Mouse (Mus musculus): ENCODE data around the gene Prtg. TPM values are rescaled to one million over a fixed set of nuclear protein-coding genes. Genes with fewer than 3 reads are reported as not detected.

The Prtg gene
- total RNA-seq, 1 experiment from 2014 or later: not detected

DNA sequence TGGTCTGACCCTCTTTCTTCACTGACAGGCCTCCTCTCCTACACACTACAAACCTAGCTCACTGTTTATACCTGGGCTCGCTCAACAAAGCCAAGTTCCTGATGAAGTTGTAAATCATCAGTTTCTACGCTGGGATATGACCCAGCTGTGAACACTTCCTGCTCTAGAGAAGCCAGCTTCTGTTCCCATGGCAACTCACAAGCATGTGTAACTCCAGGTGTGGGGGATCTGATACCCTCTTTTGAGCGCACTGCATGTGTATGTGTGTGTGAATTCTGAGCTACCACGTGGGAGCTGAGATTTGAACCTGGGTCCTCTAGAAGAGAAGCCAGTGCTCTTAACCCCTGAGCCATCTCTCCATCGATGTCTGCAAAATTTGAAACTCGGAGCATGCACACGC, 142.9 kb downstream of the Prtg start:
- no peak for ATAC-seq (ENCODE audit: extremely low read depth, insufficient number of reproducible peaks, low FRiP score, poor library complexity, severe bottlenecking)

DNA sequence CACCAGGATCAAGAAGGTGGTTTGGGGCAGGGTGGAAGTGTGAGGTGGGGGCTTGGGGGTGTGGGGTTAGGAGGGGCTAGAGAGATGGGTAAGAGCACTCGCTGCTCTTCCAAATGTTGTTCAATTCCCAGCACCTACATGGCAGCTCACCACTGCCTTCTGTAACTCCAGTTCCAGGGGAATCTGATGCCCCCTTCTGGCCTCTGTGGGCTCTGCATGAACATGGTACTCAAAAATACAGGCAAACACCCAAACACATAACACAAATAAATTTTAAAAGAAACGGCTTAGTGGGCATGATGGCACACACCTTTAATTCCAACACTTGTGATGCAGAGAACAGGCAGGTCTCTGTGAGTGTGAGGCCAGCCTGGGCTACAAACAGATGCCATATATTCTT, 148.1 kb downstream of the Prtg start:
- no peak for ATAC-seq (ENCODE audit: extremely low read depth, insufficient number of reproducible peaks, low FRiP score, poor library complexity, severe bottlenecking)

DNA sequence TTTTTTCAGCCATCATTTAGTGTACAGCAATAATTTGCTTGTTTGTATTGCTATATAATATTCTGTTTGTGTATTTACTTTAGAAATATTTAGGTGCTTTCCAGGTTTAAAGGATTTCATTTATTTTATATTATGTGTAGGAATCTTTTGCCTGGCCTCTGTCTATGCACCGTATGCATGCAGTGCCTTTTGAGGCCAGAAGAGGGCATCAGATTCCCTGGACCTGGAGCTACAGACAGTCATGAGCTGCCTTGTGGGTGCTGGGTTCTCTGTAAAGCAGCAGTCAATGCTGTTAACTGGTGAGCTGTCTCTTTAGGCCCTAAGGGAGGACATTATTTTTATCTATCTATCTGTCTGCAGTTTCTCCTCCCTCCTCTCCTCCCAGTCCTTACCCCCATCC, 148.9 kb downstream of the Prtg start:
- ATAC-seq (ENCODE audit: extremely low read depth, insufficient number of reproducible peaks, low FRiP score, poor library complexity, severe bottlenecking): peak; percentile 70; the same call in 1 of the 2 replicates

DNA sequence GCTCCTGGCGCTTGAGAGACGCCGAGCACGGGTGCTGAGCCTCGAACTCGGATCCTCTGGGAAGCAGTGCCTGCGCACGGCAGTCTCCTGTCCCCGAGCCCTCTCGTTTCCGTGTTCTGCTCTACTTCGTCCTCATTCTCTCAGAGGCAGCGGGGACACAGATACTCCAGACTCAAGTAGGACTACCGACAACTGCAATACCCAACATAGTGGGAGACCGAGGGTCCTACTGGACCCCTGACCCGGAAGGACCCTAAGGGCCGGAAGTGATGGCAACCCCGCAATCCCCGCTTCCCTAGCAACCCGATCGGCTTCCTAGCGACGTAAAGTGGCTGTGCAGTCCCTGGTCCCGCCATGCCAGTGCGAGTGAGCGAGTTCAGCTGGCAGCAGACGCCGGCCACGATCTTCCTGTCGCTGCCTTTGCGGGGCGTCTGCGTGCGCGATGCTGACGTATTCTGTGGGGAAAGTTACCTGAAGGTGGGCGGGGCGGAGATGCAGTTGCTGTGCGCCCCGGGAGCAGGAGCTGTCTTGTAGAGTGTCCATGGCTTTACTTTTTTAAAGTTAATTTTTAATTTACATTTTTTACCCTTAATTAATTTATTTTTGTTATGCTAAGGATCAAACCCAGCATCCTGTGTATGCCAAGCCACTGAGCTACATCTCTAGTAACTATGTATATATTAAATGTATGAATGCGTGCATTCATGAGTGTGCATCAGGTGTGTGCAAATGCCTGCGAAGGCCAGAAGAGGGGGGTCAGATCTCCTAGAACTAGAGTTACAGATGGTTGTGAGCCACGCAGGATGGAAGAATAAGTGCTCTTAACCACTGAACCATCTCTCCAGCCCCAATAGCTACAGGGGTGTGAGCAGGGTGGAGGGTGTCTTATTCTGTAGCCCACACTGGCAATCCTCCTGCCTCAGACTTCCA, 152.1 kb downstream of the Prtg start, which contains the start of the genes Dyx1c1 and Gm44503:
TSS of gene Dyx1c1 (plus strand) at position 265 of the 930 bp plus-strand sequence.
TSS of gene Gm44503 (plus strand) at position 332 of the 930 bp plus-strand sequence.
- peak; percentile 82 for ATAC-seq (ENCODE audit: extremely low read depth, insufficient number of reproducible peaks, low FRiP score, poor library complexity, severe bottlenecking)

DNA sequence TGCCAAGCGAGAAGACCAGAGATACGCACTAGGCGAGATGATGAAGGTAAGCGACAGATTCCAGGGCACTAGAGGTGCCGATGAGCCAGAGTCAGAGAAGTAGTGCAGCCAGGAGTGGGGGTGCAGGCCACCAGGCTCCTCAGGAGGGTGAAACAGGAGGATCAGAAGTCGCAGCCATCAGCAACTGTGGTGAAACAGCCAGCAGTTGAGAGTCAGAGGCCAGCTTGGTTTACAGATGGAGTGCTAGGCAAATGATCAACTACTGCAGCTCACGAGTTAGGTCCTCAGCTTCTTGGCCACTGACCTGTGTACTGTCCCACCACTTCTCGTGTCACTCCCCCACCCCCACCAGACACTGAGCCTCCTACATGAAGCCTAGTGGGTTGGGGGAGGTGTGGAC, 154.7 kb downstream of the Prtg start:
- ATAC-seq (ENCODE audit: extremely low read depth, insufficient number of reproducible peaks, low FRiP score, poor library complexity, severe bottlenecking): no peak

DNA sequence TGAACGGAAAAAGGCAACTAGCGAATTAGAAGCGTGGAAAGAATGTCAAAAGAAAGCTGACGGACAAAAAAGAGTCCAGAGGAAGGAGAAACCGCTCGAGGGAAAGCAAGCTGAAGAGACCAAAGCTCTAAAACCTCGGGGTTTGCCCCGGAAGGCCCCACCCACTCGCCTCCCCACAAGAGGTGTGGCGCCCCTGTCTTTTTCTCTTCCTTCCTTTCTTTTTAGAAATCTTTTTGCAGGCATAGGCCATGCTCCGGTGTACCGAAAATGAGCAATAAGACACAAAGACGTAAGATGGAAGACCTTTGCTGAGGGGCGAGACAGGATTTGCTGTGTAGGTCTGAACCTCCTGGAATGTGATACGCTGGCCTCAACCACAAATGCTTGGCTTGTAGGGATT, 155.3 kb downstream of the Prtg start:
- no peak for ATAC-seq (ENCODE audit: extremely low read depth, insufficient number of reproducible peaks, low FRiP score, poor library complexity, severe bottlenecking)

Other genes with a start within 250 kb of the Prtg start
- 26.4 and 36.0 TPM in 2 replicates for gene Nedd4, start 144.5 kb upstream of the Prtg start, total RNA-seq (2017)
- gene Pygo1, start 118.8 kb downstream of the Prtg start, total RNA-seq (2017): 0.12 TPM in 1 of 2 replicates, not detected in the other
- gene Dyx1c1, start 151.9 kb downstream of the Prtg start, total RNA-seq (2017): 1.5 and 1.7 TPM in 2 replicates
- gene Gm44503, start 152.0 kb downstream of the Prtg start, total RNA-seq (2017): 0.58 TPM in 1 of 2 replicates, not detected in the other
- 19.4 and 19.9 TPM in 2 replicates for gene Ccpg1os, start 178.5 kb downstream of the Prtg start, total RNA-seq (2017)
- 527 and 583 TPM in 2 replicates for gene Ccpg1, start 178.6 kb downstream of the Prtg start, total RNA-seq (2017)
- 9.6 and 10.8 TPM in 2 replicates for gene Pigb, start 233.5 kb downstream of the Prtg start, total RNA-seq (2017)
- gene Rab27a, start 238.0 kb downstream of the Prtg start, total RNA-seq (2017): 150 and 155 TPM in 2 replicates

Measured in neutrophil, adult 5-6 weeks (primary cell).